Mouse (Mus musculus): ENCODE data around the gene Zswim9. TPM values are rescaled to one million over a fixed set of nuclear protein-coding genes. Genes with fewer than 3 reads are reported as not detected.
A peak's percentile ranks its signal among the peaks of the same experiment; 100 is the strongest.
"Not testable (repeated sequence)": the region's sequence is repeated elsewhere in the genome, so short reads cannot be mapped to it uniquely, and the experiment has no call there.

The Zswim9 gene
- polyA plus RNA-seq, 1 experiment from 2014 or later, result 7.3 TPM

- no peak overlapping the region for H3K4me3 ChIP-seq (replicated peaks)
- no peaks in the 10 kb centered on the region for H3K27me3 ChIP-seq (replicated peaks)
- H3K4me1 ChIP-seq, result no peaks in the 10 kb centered on the region
- H3K9ac ChIP-seq, result no peak overlapping the region
- ATAC-seq (ENCODE audit: insufficient read depth, low FRiP score, low read depth), result no peak
- peaks cover 52% of the 10 kb centered on the region for H3K36me3 ChIP-seq
- no peaks in the 10 kb centered on the region for H3K9me3 ChIP-seq
- WGBS, result 91% methylated on average over 7 of the region's 7 CpGs
- H3K4me2 ChIP-seq, result no peak overlapping the region
- H3K27ac ChIP-seq, result no peak overlapping the region
Measured at GRCm38 (mm10) chr7:13295256-13295655, 16.7 kb upstream of the Zswim9 start.

GRCm38 (mm10) chr7:13293878-13294855, 15.6 kb upstream of the Zswim9 start:
- no peak overlapping the region for H3K4me3 ChIP-seq (replicated peaks)
- H3K27ac ChIP-seq, result no peak overlapping the region
- no peak for ATAC-seq (ENCODE audit: insufficient read depth, low FRiP score, low read depth)
- H3K9me3 ChIP-seq, result no peaks in the 10 kb centered on the region
- H3K27me3 ChIP-seq (replicated peaks), result no peaks in the 10 kb centered on the region
- no peaks in the 10 kb centered on the region for H3K4me1 ChIP-seq
- peaks cover 41% of the 10 kb centered on the region for H3K36me3 ChIP-seq
- no peak overlapping the region for H3K4me2 ChIP-seq
- WGBS, result 80% methylated on average over 11 of the region's 11 CpGs
- no peak overlapping the region for H3K9ac ChIP-seq

DNA sequence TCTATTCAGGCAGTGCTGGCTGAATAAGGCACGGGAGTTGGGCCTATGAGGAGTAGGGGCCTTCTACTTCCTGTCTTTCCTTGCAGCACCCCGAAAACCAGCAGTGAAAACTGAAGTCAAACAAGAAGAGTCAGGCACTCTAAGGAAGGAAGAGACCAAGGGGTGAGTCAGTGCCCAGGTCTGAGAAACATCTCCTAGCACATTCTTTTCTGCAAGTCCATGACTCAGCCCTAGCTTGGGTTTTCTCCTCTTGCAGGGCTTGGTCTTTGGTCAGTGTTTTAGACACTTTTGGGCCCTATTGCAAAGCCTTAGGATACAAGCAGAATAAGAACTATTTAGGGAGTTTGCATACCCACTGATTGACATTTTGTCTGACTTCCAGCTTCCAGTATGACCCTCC, 12.8 kb upstream of the Zswim9 start:
- Histone ChIP-seq H3K4me3 (replicated peaks) (no peak overlapping the region), H3K9ac (no peak overlapping the region), H3K27ac (no peak overlapping the region), H3K36me3 (peaks cover 33% of the 10 kb centered on the region), H3K9me3 (no peaks in the 10 kb centered on the region), H3K4me1 (no peaks in the 10 kb centered on the region), H3K4me2 (no peak overlapping the region), H3K27me3 (replicated peaks) (no peaks in the 10 kb centered on the region)
- ATAC-seq (ENCODE audit: insufficient read depth, low FRiP score, low read depth), result no peak
- WGBS, result 88% methylated on average over 2 of the region's 2 CpGs

DNA sequence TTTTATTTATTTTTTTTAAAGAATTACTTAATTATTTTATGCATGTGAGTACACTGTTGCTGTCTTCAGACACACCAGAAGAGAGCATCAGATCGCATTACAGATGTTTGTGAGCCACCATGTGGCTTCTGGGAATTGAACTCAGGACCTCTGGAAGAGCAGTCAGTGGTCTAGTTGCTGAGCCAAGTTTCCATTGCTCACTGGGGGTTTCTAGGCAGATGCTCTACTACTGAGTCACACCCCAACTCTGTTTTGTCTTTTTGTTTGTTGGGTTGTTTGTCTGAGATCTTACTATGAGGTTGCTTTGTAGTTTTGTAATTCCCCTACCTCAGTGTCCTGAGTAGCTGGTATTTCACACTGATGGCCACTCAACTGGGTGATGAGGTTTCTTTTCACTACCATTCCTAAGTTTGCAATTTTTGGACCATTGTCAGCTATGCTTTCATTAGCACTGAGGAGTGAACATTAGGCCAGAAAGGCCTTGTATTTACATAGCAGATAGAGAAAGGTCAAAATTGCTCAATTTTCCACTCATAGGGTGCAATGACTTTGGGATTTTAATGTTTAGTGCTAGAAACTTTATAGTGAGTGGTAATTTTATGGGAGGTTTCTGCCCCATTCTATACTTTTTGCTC, 11.6 kb upstream of the Zswim9 start:
- H3K4me1 ChIP-seq, result no peaks in the 10 kb centered on the region
- no peak overlapping the region for H3K27ac ChIP-seq
- peaks cover 25% of the 10 kb centered on the region for H3K36me3 ChIP-seq
- no peak overlapping the region for H3K4me2 ChIP-seq
- no peak for ATAC-seq (ENCODE audit: insufficient read depth, low FRiP score, low read depth)
- 79% methylated on average over 1 of the region's 1 CpGs for WGBS
- H3K4me3 ChIP-seq (replicated peaks), result no peak overlapping the region
- H3K9me3 ChIP-seq, result no peaks in the 10 kb centered on the region
- H3K9ac ChIP-seq, result no peak overlapping the region
- no peaks in the 10 kb centered on the region for H3K27me3 ChIP-seq (replicated peaks)

DNA sequence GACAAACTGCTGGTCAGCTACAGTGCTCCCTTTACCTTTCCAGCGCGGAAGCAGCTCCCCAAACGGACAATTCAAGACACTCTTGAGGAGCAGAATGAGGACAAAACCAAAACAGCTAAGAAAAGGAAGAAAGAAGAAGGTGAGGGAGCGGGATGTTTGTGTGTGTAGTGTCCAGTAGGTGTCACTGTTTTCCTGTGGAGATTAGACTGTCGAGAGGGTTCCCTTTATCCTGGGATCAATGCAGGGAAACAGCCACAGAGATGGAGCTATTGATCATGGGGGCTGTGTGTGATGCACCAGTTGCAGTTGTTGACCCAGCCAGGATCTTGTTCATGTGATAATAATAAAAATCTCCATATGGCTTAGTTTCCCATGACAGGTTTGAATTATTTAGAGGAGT, 10.1 kb upstream of the Zswim9 start:
- H3K4me2 ChIP-seq, result no peak overlapping the region
- no peak; the same call in 1 of the 2 replicates for ATAC-seq (ENCODE audit: insufficient read depth, low FRiP score, low read depth)
- no peaks in the 10 kb centered on the region for H3K9me3 ChIP-seq
- H3K4me1 ChIP-seq, result no peaks in the 10 kb centered on the region
- WGBS, result 48% methylated on average over 5 of the region's 5 CpGs
- H3K36me3 ChIP-seq, result peaks cover 26% of the 10 kb centered on the region
- H3K27me3 ChIP-seq (replicated peaks), result no peaks in the 10 kb centered on the region
- no peak overlapping the region for H3K27ac ChIP-seq
- no peak overlapping the region for H3K9ac ChIP-seq
- no peak overlapping the region for H3K4me3 ChIP-seq (replicated peaks)

- H3K9ac ChIP-seq; H3K27me3 ChIP-seq (replicated peaks); H3K9me3 ChIP-seq; H3K36me3 ChIP-seq; H3K4me1 ChIP-seq: not testable (repeated sequence)
- 2% methylated on average over 15 of the region's 29 CpGs for WGBS
- peak; percentile 73 for ATAC-seq (ENCODE audit: insufficient read depth, low FRiP score, low read depth)
- H3K4me3 ChIP-seq (replicated peaks), result peak overlapping the region; percentile 77
- peak overlapping the region; percentile 73 for H3K4me2 ChIP-seq
- H3K27ac ChIP-seq, result peak overlapping the region; percentile 90; the same call in 1 of the 2 replicates
Measured at GRCm38 (mm10) chr7:13278957-13279356, 436 bp upstream of the Zswim9 start.

- ATAC-seq (ENCODE audit: insufficient read depth, low FRiP score, low read depth), result no peak
- Histone ChIP-seq H3K4me2 (peak overlapping the region; percentile 73), H3K4me1 (peaks cover 7% of the 10 kb centered on the region; the same call in 1 of the 2 replicates), H3K9ac (peak overlapping the region; percentile 74), H3K36me3 (0 out of 2 replicates have a peak, but pooled peaks cover 7% of the 10 kb centered on the region), H3K4me3 (replicated peaks) (peak overlapping the region; percentile 77), H3K27me3 (replicated peaks) (no peaks in the 10 kb centered on the region), H3K27ac (no peak overlapping the region), H3K9me3 (no peaks in the 10 kb centered on the region)
- WGBS, result 22% methylated on average over 2 of the region's 2 CpGs
Measured at GRCm38 (mm10) chr7:13277833-13278232, 688 bp downstream of the Zswim9 start.

- Histone ChIP-seq H3K36me3 (0 out of 2 replicates have a peak, but pooled peaks cover 7% of the 10 kb centered on the region), H3K4me3 (replicated peaks) (peak within 1 kb of the TSS; percentile 77), H3K4me2 (peak within 1 kb of the TSS; percentile 73), H3K9me3 (no peaks in the 10 kb centered on the region), H3K4me1 (peaks cover 7% of the 10 kb centered on the region; the same call in 1 of the 2 replicates), H3K9ac (peak within 1 kb of the TSS; percentile 74), H3K27ac (peak within 1 kb of the TSS; percentile 90), H3K27me3 (replicated peaks) (no peaks in the 10 kb centered on the region)
- ATAC-seq (ENCODE audit: insufficient read depth, low FRiP score, low read depth), result no peak
- WGBS, result 96% methylated on average over 16 of the region's 16 CpGs
Measured at GRCm38 (mm10) chr7:13277081-13277480, 1.4 kb downstream of the Zswim9 start, which contains the start of gene Lig1. Gene Lig1 (plus strand): TSS chr7:13277283.

GRCm38 (mm10) chr7:13271704-13272103, 6.8 kb downstream of the Zswim9 start:
- no peak for ATAC-seq (ENCODE audit: insufficient read depth, low FRiP score, low read depth)

DNA sequence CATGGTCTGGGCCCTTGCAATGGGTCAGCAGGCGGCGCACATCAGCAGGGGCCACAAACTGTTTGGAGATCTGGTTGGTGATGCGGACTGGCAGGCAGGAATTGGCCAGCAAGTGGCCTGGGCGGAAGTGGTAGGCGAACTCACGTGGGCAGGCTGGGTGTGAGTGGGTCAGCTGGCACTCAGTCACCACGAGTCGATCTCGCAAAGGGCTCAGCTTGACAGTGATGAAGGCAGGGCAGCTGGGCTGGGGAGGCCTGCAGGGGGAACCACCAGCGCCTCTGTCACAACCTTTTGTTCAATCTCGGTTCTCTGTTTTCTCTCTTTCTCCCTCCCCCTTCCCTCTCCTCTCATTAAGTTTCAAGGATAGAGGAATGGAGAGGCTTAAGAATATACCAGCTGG, 9.1 kb downstream of the Zswim9 start:
- no peaks in the 10 kb centered on the region for H3K9me3 ChIP-seq
- no peaks in the 10 kb centered on the region for H3K36me3 ChIP-seq
- ATAC-seq (ENCODE audit: insufficient read depth, low FRiP score, low read depth), result no peak
- H3K27me3 ChIP-seq (replicated peaks), result no peaks in the 10 kb centered on the region
- H3K9ac ChIP-seq, result no peak overlapping the region
- H3K4me3 ChIP-seq (replicated peaks), result no peak overlapping the region
- no peak overlapping the region for H3K4me2 ChIP-seq
- H3K4me1 ChIP-seq, result no peaks in the 10 kb centered on the region
- 82% methylated on average over 11 of the region's 11 CpGs for WGBS
- H3K27ac ChIP-seq, result no peak overlapping the region

More at GRCm38 (mm10) chr7:13271704-13272103, 6.8 kb downstream of the Zswim9 start:
- Histone ChIP-seq H3K36me3 (no peaks in the 10 kb centered on the region), H3K27ac (no peak overlapping the region), H3K9ac (no peak overlapping the region), H3K4me1 (no peaks in the 10 kb centered on the region), H3K4me3 (replicated peaks) (no peak overlapping the region), H3K4me2 (no peak overlapping the region), H3K9me3 (no peaks in the 10 kb centered on the region), H3K27me3 (replicated peaks) (no peaks in the 10 kb centered on the region)
- 59% methylated on average over 1 of the region's 1 CpGs for WGBS

DNA sequence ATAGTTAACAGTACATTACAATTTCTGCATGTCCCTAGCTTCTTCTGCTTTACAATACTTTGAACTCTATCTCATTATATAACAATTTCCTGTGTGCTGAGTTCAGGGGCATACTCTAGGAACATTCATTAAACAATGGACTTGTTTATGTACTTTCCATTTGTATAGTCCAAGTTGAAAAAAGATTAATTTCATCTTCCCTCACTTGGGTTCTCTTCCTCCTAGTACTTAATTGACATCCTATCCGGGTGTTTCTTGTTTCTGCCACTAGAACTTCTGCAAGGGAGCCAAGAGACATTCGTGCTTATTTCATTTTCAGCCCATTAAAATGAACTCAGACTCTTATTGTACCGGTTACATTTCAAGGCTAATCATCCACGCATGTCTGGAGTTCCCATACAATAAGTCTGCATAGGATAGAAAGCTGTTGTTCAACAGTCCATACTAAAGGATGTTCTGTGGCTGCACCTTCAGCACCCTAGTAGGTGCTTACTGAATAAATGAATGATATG, 9.7 kb downstream of the Zswim9 start:
- Histone ChIP-seq H3K27ac (no peak overlapping the region), H3K27me3 (replicated peaks) (no peaks in the 10 kb centered on the region), H3K9ac (no peak overlapping the region), H3K36me3 (no peaks in the 10 kb centered on the region), H3K4me2 (no peak overlapping the region), H3K9me3 (no peaks in the 10 kb centered on the region), H3K4me1 (no peaks in the 10 kb centered on the region), H3K4me3 (replicated peaks) (no peak overlapping the region)
- 93% methylated on average over 4 of the region's 4 CpGs for WGBS
- ATAC-seq (ENCODE audit: insufficient read depth, low FRiP score, low read depth), result no peak

- WGBS, result 74% methylated on average over 2 of the region's 2 CpGs
- no peak for ATAC-seq (ENCODE audit: insufficient read depth, low FRiP score, low read depth)
Measured at GRCm38 (mm10) chr7:13264396-13264795, 14.1 kb downstream of the Zswim9 start.

More at GRCm38 (mm10) chr7:13264396-13264795, 14.1 kb downstream of the Zswim9 start:
- Histone ChIP-seq H3K36me3 (no peaks in the 10 kb centered on the region), H3K4me1 (no peaks in the 10 kb centered on the region), H3K27me3 (replicated peaks) (no peaks in the 10 kb centered on the region), H3K9ac (no peak overlapping the region), H3K4me3 (replicated peaks) (no peak overlapping the region), H3K9me3 (no peaks in the 10 kb centered on the region), H3K27ac (no peak overlapping the region), H3K4me2 (no peak overlapping the region)

Data from stomach, embryonic 15.5 days (tissue).